Mouse (Mus musculus): ENCODE data around the gene Elmo1.

GRCm38 (mm10) chr13:20231837-20232728, 141.7 kb downstream of the Elmo1 start:
- no peak for TF ChIP-seq CTCF (IDR thresholded peaks at IDR 0.05; ENCODE audit: control insufficient read depth, insufficient read depth, insufficient read length)
- TF ChIP-seq MYOG (IDR thresholded peaks at IDR 0.05; ENCODE audit: control insufficient read depth, extremely low read depth, insufficient read length): no peak
- no peak for TF ChIP-seq MAX (IDR thresholded peaks at IDR 0.05)
- TF ChIP-seq CEBPB (IDR thresholded peaks at IDR 0.05; ENCODE audit: low read depth): no peak
- TF ChIP-seq USF1 (IDR thresholded peaks at IDR 0.05; ENCODE audit: low read depth): no peak
- no peak for TF ChIP-seq FOSL1 (IDR thresholded peaks at IDR 0.05; ENCODE audit: insufficient read depth, low read length, poor library complexity, severe bottlenecking)
- no peak for TF ChIP-seq MYOD1 (IDR thresholded peaks at IDR 0.05; ENCODE audit: control insufficient read depth, insufficient read length, low read depth)

Data from C2C12 (cell line).